18 mouse cellular contexts compared by ENCODE assay signal in the genomic region with DNA sequence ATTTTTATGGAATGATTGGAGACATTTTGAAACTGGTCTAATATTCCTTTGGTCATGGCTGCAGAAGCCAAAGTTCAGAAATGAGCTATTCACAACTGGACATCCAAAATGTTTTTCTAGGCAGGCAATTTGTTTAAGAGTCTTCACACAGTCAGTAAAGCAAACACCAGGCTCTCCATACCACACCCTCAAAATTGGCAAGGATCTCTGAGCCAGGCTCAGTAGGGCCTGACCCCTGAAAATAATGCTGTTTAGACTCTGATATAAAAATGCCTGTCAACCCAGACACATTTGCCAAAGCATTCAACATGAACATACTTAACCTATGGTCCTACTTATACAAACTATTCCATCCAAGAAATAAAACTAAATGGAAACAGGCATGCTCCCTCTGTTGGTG.
"Had no signal": no experiment of that assay in that cellular context is flagged by ENCODE, and none has a peak within 500 bp of the region (broad histone marks: within the 10 kb centered on the region; RNA-seq: fewer than 3 reads in every experiment).

No protein-coding gene starts in this region.

- H3K9me3 ChIP-seq: midbrain, embryonic 10.5 days; midbrain, embryonic 12.5 days; neural tube, embryonic 13.5 days; neural tube, embryonic 15.5 days had no signal

- H3K27ac ChIP-seq: midbrain, embryonic 10.5 days; midbrain, embryonic 12.5 days; neural tube, embryonic 13.5 days; neural tube, embryonic 15.5 days had no signal

- H3K4me3 ChIP-seq: midbrain, embryonic 10.5 days; midbrain, embryonic 12.5 days; myocyte; neural tube, embryonic 13.5 days; neural tube, embryonic 15.5 days had no signal

- ATAC-seq: midbrain, embryonic 16.5 days had no signal

- H3K4me1 ChIP-seq: midbrain, embryonic 10.5 days; midbrain, embryonic 12.5 days; neural tube, embryonic 13.5 days; neural tube, embryonic 15.5 days had no signal

- H3K27me3 ChIP-seq: midbrain, embryonic 12.5 days; neural tube, embryonic 13.5 days; neural tube, embryonic 15.5 days had no signal

- DNase-seq: lung, embryonic 14.5 days; lung, postnatal 10 days; lung, postnatal 4 days; midbrain, embryonic 14.5 days; retina, postnatal 1 day; right cerebral cortex, adult 18-20 months; right cerebral cortex, postnatal 25 days; right cerebral cortex, postnatal 4 days; spleen, adult 18-20 months; thymus, adult 18-20 months; thymus, postnatal 14 days; thymus, postnatal 36 days had no signal

- H3K9ac ChIP-seq: lung, embryonic 14.5 days; midbrain, embryonic 12.5 days; neural tube, embryonic 13.5 days; neural tube, embryonic 15.5 days had no signal

- H3K4me2 ChIP-seq: lung, embryonic 14.5 days; midbrain, embryonic 12.5 days; neural tube, embryonic 13.5 days; neural tube, embryonic 15.5 days had no signal

- H3K36me3 ChIP-seq: midbrain, embryonic 10.5 days; midbrain, embryonic 12.5 days; neural tube, embryonic 13.5 days; neural tube, embryonic 15.5 days had no signal
